Mouse (Mus musculus) MEL (cell line): ENCODE results near the gene Gm6583. TPM values are rescaled to one million over a fixed set of nuclear protein-coding genes. Genes with fewer than 3 reads are reported as not detected.

Source experiments
- DNase-seq: peaks from one replicate; pipeline ENCODE4 v3.0.0; 2011; ENCODE audit warnings: low read depth, low spot score
- H3K27ac ChIP-seq: 2 replicates; pipeline ENCODE4 v1.5.1; 2012; ENCODE audit warnings: low read depth, mild to moderate bottlenecking, control low read depth, low read length, moderate library complexity; ENCODE audit not compliant: control insufficient read depth
- H3K27me3 ChIP-seq, 2 experiments: fragments of 150-350 bp in 1 of 2; sonication (generic) in 1 of 2; 2 replicates each; pipeline ENCODE4 v1.6.1; 2012; ENCODE audit warnings: low read length in 2 of 2, mild to moderate bottlenecking in 2 of 2, improper control_type of control experiment in 1 of 2, moderate library complexity in 1 of 2; ENCODE audit not compliant: insufficient read depth in 2 of 2, control insufficient read depth in 1 of 2
- H3K36me3 ChIP-seq, 2 experiments: 2 replicates each; pipeline ENCODE4 v1.6.1; 2012 to 2014; ENCODE audit warnings: low read length in 2 of 2, improper control_type of control experiment in 1 of 2, inconsistent platforms in 1 of 2, mild to moderate bottlenecking in 1 of 2; ENCODE audit not compliant: insufficient read depth in 2 of 2, control insufficient read depth in 1 of 2
- H3K4me1 ChIP-seq, 2 experiments: fragments of 150-350 bp in 1 of 2; sonication (generic) in 1 of 2; 2 replicates each; pipeline ENCODE4 v1.6.1; 2012; ENCODE audit warnings: low read length in 2 of 2, improper control_type of control experiment in 1 of 2, mild to moderate bottlenecking in 1 of 2; ENCODE audit not compliant: insufficient read depth in 2 of 2, control insufficient read depth in 1 of 2
- H3K4me3 ChIP-seq, 2 experiments: fragments of 150-350 bp in 1 of 2; sonication (generic) in 1 of 2; 2 replicates each; pipeline ENCODE4 v1.5.1; 2012; ENCODE audit warnings: low read depth in 2 of 2, low read length in 2 of 2, mild to moderate bottlenecking in 2 of 2, moderate library complexity in 2 of 2, control low read depth in 1 of 2, improper control_type of control experiment in 1 of 2; ENCODE audit not compliant: control insufficient read depth in 1 of 2, insufficient read depth in 1 of 2
- H3K79me2 ChIP-seq: 2 replicates; pipeline ENCODE4 v1.6.1; 2012; ENCODE audit warnings: mild to moderate bottlenecking, low read length, moderate library complexity; ENCODE audit not compliant: control insufficient read depth, poor library complexity, insufficient read depth
- H3K9ac ChIP-seq: 2 replicates; pipeline ENCODE4 v1.6.1; 2012; ENCODE audit warnings: low read depth, mild to moderate bottlenecking, control low read depth, low read length, moderate library complexity; ENCODE audit not compliant: control insufficient read depth, poor library complexity, severe bottlenecking
- H3K9me3 ChIP-seq: fragments of 150-350 bp; sonication (generic); replicated peaks from 2 replicates; pipeline ENCODE4 v1.6.1; 2012; ENCODE audit warnings: mild to moderate bottlenecking, low read length, improper control_type of control experiment, moderate library complexity; ENCODE audit not compliant: insufficient read depth
- CTCF ChIP-seq, 3 experiments: IDR thresholded peaks in 2 of 3; conservative IDR thresholded peaks in 1 of 3; 2 replicates each; pipeline ENCODE4 v1.5.1; 2011 to 2012; ENCODE audit warnings: low read length in 3 of 3, low read depth in 2 of 3, mild to moderate bottlenecking in 2 of 3, improper control_type of control experiment in 1 of 3, inconsistent platforms in 1 of 3, mixed read lengths in 1 of 3, moderate library complexity in 1 of 3; ENCODE audit not compliant: control insufficient read depth in 1 of 3, insufficient read depth in 1 of 3, poor library complexity in 1 of 3, severe bottlenecking in 1 of 3
- E2F4 ChIP-seq: IDR thresholded peaks from 2 replicates; pipeline ENCODE4 v1.6.1; 2011; ENCODE audit warnings: low read depth, low read length, improper control_type of control experiment, borderline replicate concordance
- ETS1 ChIP-seq: IDR thresholded peaks from 2 replicates; pipeline ENCODE4 v1.6.1; 2012; ENCODE audit warnings: low read depth, mild to moderate bottlenecking, inconsistent platforms, low read length, improper control_type of control experiment, moderate library complexity
- GABPA ChIP-seq: IDR thresholded peaks from 2 replicates; pipeline ENCODE4 v1.6.1; 2012; ENCODE audit warnings: low read depth, mild to moderate bottlenecking, inconsistent platforms, low read length, improper control_type of control experiment, moderate library complexity
- HCFC1 ChIP-seq: IDR thresholded peaks from 2 replicates; pipeline ENCODE4 v1.6.1; 2012; ENCODE audit warnings: low read depth, mild to moderate bottlenecking, inconsistent platforms, low read length, improper control_type of control experiment, moderate library complexity
- MAFK ChIP-seq: IDR thresholded peaks from 2 replicates; pipeline ENCODE4 v1.6.1; 2011; ENCODE audit warnings: low read depth, mild to moderate bottlenecking, low read length, improper control_type of control experiment, borderline replicate concordance
- MAX ChIP-seq: IDR thresholded peaks from 2 replicates; pipeline ENCODE4 v1.6.1; 2011; ENCODE audit warnings: low read length, improper control_type of control experiment
- MAZ ChIP-seq: IDR thresholded peaks from 2 replicates; pipeline ENCODE4 v1.6.1; 2012; ENCODE audit warnings: low read depth, mild to moderate bottlenecking, inconsistent platforms, low read length, improper control_type of control experiment
- MEF2A ChIP-seq: IDR thresholded peaks from 2 replicates; pipeline ENCODE4 v1.6.1; 2014; ENCODE audit warnings: low read depth, mild to moderate bottlenecking, inconsistent platforms, low read length, improper control_type of control experiment; ENCODE audit not compliant: poor library complexity, insufficient replicate concordance, severe bottlenecking; ENCODE audit errors: extremely low read depth
- MYC ChIP-seq: IDR thresholded peaks from 2 replicates; pipeline ENCODE4 v1.6.1; 2011; ENCODE audit warnings: low read depth, mild to moderate bottlenecking, low read length, improper control_type of control experiment, moderate library complexity
- NELFE ChIP-seq: IDR thresholded peaks from 2 replicates; pipeline ENCODE4 v1.6.1; 2011; ENCODE audit warnings: low read depth, low read length, improper control_type of control experiment
- NRF1 ChIP-seq: IDR thresholded peaks from 2 replicates; pipeline ENCODE4 v1.6.1; 2014; ENCODE audit warnings: low read depth, mild to moderate bottlenecking, inconsistent platforms, low read length, improper control_type of control experiment, moderate library complexity; ENCODE audit not compliant: poor library complexity, insufficient read depth, severe bottlenecking
- POLR2AphosphoS2 ChIP-seq: IDR thresholded peaks from 2 replicates; pipeline ENCODE4 v1.6.1; 2011; ENCODE audit warnings: low read length, improper control_type of control experiment
- RAD21 ChIP-seq: IDR thresholded peaks from 2 replicates; pipeline ENCODE4 v1.6.1; 2011; ENCODE audit warnings: mild to moderate bottlenecking, low read depth, low read length, improper control_type of control experiment
- SIN3A ChIP-seq: IDR thresholded peaks from 2 replicates; pipeline ENCODE4 v1.6.1; 2012; ENCODE audit warnings: low read length, improper control_type of control experiment, inconsistent platforms
- SMC3 ChIP-seq: IDR thresholded peaks from 2 replicates; pipeline ENCODE4 v1.6.1; 2011; ENCODE audit warnings: low read depth, low read length, improper control_type of control experiment
- TAL1 ChIP-seq: IDR thresholded peaks from 2 replicates; pipeline ENCODE4 v1.6.1; 2012; ENCODE audit warnings: mild to moderate bottlenecking, inconsistent platforms, low read length, moderate library complexity, mixed read lengths
- TBP ChIP-seq: IDR thresholded peaks from 2 replicates; pipeline ENCODE4 v1.8.0; 2011; ENCODE audit warnings: low read depth, low read length, improper control_type of control experiment
- TCF12 ChIP-seq: IDR thresholded peaks from 2 replicates; pipeline ENCODE4 v1.6.1; 2014; ENCODE audit warnings: low read depth, mild to moderate bottlenecking, inconsistent platforms, low read length, improper control_type of control experiment, moderate library complexity
- USF1 ChIP-seq: IDR thresholded peaks from 2 replicates; pipeline ENCODE4 v1.6.1; 2014; ENCODE audit warnings: low read depth, mild to moderate bottlenecking, inconsistent platforms, low read length, improper control_type of control experiment, moderate library complexity
- USF2 ChIP-seq, 2 experiments: IDR thresholded peaks; 2 replicates each; pipeline ENCODE4 v1.6.1; 2011 to 2012; ENCODE audit warnings: improper control_type of control experiment in 2 of 2, low read length in 2 of 2, borderline replicate concordance in 1 of 2, inconsistent platforms in 1 of 2, low read depth in 1 of 2, mild to moderate bottlenecking in 1 of 2; ENCODE audit not compliant: insufficient read depth in 1 of 2
- ZC3H11A ChIP-seq: IDR thresholded peaks from 2 replicates; pipeline ENCODE4 v1.6.1; 2012; ENCODE audit warnings: low read depth, mild to moderate bottlenecking, inconsistent platforms, low read length, improper control_type of control experiment
- ZKSCAN1 ChIP-seq: IDR thresholded peaks from 2 replicates; pipeline ENCODE4 v1.6.1; 2012; ENCODE audit warnings: low read depth, mild to moderate bottlenecking, inconsistent platforms, low read length, improper control_type of control experiment, moderate library complexity
- ZMIZ1 ChIP-seq: IDR thresholded peaks from 2 replicates; pipeline ENCODE4 v1.6.1; 2012; ENCODE audit warnings: low read depth, mild to moderate bottlenecking, inconsistent platforms, low read length, improper control_type of control experiment, moderate library complexity
- polyA plus RNA-seq, 2 experiments: library from polyadenylated mRNA; stranded (reverse) in 1 of 2; unstranded in 1 of 2; fragments of >175 nt in 1 of 2; fragments of >200 nt in 1 of 2; gene quantifications; 2 replicates each; pipeline versions ENCODE4 v1.2.1 to v1.2.4; 2012; ENCODE audit warnings: low replicate concordance in 2 of 2, low read depth in 1 of 2; ENCODE audit not compliant: insufficient read length in 2 of 2, insufficient read depth in 1 of 2, missing spikeins in 1 of 2
- total RNA-seq: library from RNA; depleted of rRNA; stranded (reverse); fragments of 300-350 nt; gene quantifications from 2 replicates; pipeline ENCODE4 v1.2.3, GENCODE M21; 2012

Gm6583 gene
- total and polyA plus RNA-seq, 3 experiments, result 0.04 to 0.11 TPM; not detected in 1

DNA sequence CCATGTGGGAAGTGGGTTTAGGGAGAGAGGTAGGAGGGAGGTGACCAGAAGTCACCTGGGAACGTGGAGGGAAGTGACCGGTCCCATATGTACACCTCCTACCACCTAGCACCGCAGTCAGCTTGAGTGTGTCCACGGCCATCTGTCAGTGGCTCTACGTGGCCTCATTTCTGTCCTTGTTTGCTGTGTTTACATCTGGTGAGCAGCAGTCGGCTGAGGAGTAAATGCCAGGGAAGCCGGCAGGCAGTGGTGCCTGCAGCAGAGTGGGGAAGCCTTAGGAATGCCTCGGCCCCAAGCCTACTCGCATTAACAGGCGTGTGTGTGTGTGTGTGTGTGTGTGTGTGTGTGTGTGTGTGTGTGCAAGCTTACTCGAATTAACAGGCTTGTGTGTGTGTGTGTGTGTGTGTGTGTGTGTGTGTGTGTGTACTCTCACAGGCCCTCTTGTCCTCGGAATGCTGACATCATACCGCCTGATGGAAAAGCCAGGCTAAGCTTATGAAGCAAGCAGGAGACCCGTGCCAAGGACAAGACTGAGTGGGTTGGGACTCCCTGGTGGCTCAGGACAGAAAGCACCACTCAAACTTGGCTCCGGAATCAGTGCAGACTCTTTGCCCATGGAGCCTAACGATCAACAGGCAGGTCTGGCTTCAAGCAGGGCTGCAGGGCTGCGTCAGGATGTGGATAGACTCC is 27.0 kb upstream of the Gm6583 start:
- no peaks in the 10 kb centered on the region for H3K36me3 ChIP-seq
- no peak for DNase-seq

DNA sequence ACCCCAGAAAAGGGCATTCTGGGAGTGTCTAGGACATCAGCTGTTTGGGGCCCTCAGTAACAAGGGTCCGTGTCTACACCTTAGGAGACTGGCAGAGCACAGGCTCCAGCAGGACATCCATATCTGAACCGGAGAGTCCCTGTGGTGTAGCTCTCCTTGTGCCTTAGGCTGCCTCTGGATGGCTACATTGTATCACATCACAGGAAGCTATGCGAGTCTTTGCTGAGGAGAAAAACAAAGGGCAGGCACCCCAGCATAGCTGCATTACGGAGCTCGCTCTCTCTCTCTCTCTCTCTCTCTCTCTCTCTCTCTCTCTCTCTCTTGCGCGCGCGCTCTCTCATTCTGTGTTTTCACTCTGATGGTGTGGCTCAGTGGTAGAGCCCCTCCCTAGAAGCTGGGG is 26.2 kb upstream of the Gm6583 start:
- no peaks in the 10 kb centered on the region for H3K79me2 ChIP-seq
- no peaks in the 10 kb centered on the region for H3K27me3 ChIP-seq
- no peaks in the 10 kb centered on the region for H3K9me3 ChIP-seq
- H3K27ac ChIP-seq, result no peak overlapping the region
- TF ChIP-seq ZKSCAN1, result no peak
- no peak for TF ChIP-seq MAFK
- TF ChIP-seq RAD21, result no peak
- no peak for TF ChIP-seq HCFC1
- no peak for TF ChIP-seq SMC3
- TF ChIP-seq GABPA, result no peak
- no peak for TF ChIP-seq MEF2A
- TF ChIP-seq ETS1, result no peak
- TF ChIP-seq MAZ, result no peak
- TF ChIP-seq E2F4, result no peak
- TF ChIP-seq POLR2AphosphoS2, result no peak
- no peak for TF ChIP-seq TCF12
- no peak for TF ChIP-seq TBP
- TF ChIP-seq NELFE, result no peak
- no peak for TF ChIP-seq ZMIZ1
- no peak overlapping the region for H3K9ac ChIP-seq
- DNase-seq, result no peak
- no peaks in the 10 kb centered on the region for H3K4me1 ChIP-seq
- no peak overlapping the region for H3K4me3 ChIP-seq
- H3K36me3 ChIP-seq, result no peaks in the 10 kb centered on the region

More for the DNA sequence above, 27.0 kb upstream of the Gm6583 start:
- no peak overlapping the region for H3K27ac ChIP-seq
- H3K9me3 ChIP-seq, result no peaks in the 10 kb centered on the region
- no peaks in the 10 kb centered on the region for H3K27me3 ChIP-seq
- H3K9ac ChIP-seq, result no peak overlapping the region
- no peak for TF ChIP-seq USF1
- TF ChIP-seq TAL1, result no peak
- TF ChIP-seq CTCF (IDR thresholded peaks at IDR 0.05 in 2 of 3, conservative IDR thresholded peaks at IDR 0.05 in 1 of 3; ENCODE audit: control insufficient read depth in 1 of 3, insufficient read depth in 1 of 3, low read depth in 2 of 3, low read length in 3 of 3, poor library complexity in 1 of 3, severe bottlenecking in 1 of 3), result no peak
- no peak for TF ChIP-seq HCFC1
- no peak for TF ChIP-seq MAFK
- TF ChIP-seq NELFE, result no peak
- TF ChIP-seq E2F4, result no peak
- TF ChIP-seq MYC, result no peak
- no peak for TF ChIP-seq MAX
- no peak for TF ChIP-seq TCF12
- no peak for TF ChIP-seq SMC3
- TF ChIP-seq USF2 (IDR thresholded peaks at IDR 0.05; ENCODE audit: borderline replicate concordance in 1 of 2, insufficient read depth in 1 of 2, low read depth in 1 of 2, low read length in 2 of 2), result no peak
- no peak for TF ChIP-seq NRF1
- TF ChIP-seq MEF2A, result no peak
- TF ChIP-seq ZC3H11A, result no peak
- TF ChIP-seq SIN3A, result no peak
- H3K4me1 ChIP-seq, result no peaks in the 10 kb centered on the region
- no peaks in the 10 kb centered on the region for H3K79me2 ChIP-seq
- no peak overlapping the region for H3K4me3 ChIP-seq
